Mouse (Mus musculus) liver, postnatal 0 days (tissue): ENCODE measurements around the gene Agtpbp1. TPM values are rescaled to one million over a fixed set of nuclear protein-coding genes. Genes with fewer than 3 reads are reported as not detected.

Source experiments
- ATAC-seq: fragments of 200-750 bp; cut with Nextera tagmentation; 2 replicates; pipeline ENCODE4 v1.8.0; 2017; ENCODE audit warnings: mild to moderate bottlenecking, moderate library complexity
- DNase-seq: peaks from one replicate; pipeline ENCODE4 v3.0.0-alpha.2; 2016
- H3K27ac ChIP-seq: fragments of 300-500 bp; sonication (generic); 2 replicates; pipeline ENCODE4 v1.5.1; 2014; ENCODE audit warnings: antibody characterized with exemption, moderate library complexity, mild to moderate bottlenecking, low read depth
- H3K27me3 ChIP-seq: fragments of 300-500 bp; sonication (generic); 2 replicates; pipeline ENCODE4 v1.6.1; 2014; ENCODE audit warnings: low read length, control low read depth, mixed read lengths; ENCODE audit not compliant: insufficient read depth
- H3K36me3 ChIP-seq: fragments of 300-500 bp; sonication (generic); replicated peaks from 2 replicates; pipeline ENCODE4 v1.6.1; 2014; ENCODE audit warnings: mild to moderate bottlenecking, control low read depth, low read length, moderate library complexity, mixed read lengths; ENCODE audit not compliant: insufficient read depth
- H3K4me1 ChIP-seq: fragments of 300-500 bp; sonication (generic); 2 replicates; pipeline ENCODE4 v1.6.1; 2014; ENCODE audit warnings: antibody characterized with exemption, mild to moderate bottlenecking, control low read depth; ENCODE audit not compliant: insufficient read depth
- H3K4me2 ChIP-seq: fragments of 300-500 bp; sonication (generic); 2 replicates; pipeline ENCODE4 v1.6.1; 2014; ENCODE audit warnings: low read depth, mild to moderate bottlenecking, low read length, moderate library complexity, mixed read lengths
- H3K4me3 ChIP-seq: fragments of 300-500 bp; sonication (generic); 2 replicates; pipeline ENCODE4 v1.5.1; 2014; ENCODE audit warnings: low read depth, low read length
- H3K9ac ChIP-seq: fragments of 300-500 bp; sonication (generic); replicated peaks from 2 replicates; pipeline ENCODE4 v1.6.1; 2014; ENCODE audit warnings: mild to moderate bottlenecking, moderate library complexity
- H3K9me3 ChIP-seq: fragments of 300-500 bp; sonication (generic); 2 replicates; pipeline ENCODE4 v1.6.1; 2016; ENCODE audit warnings: mild to moderate bottlenecking, control low read depth, low read length, mixed read lengths
- CTCF ChIP-seq: sonication (generic); IDR thresholded peaks from 2 replicates; pipeline ENCODE4 v1.5.1; 2016; ENCODE audit warnings: antibody characterized with exemption, low read depth
- EP300 ChIP-seq: IDR thresholded peaks from 2 replicates; pipeline ENCODE4 v1.6.1; 2016; ENCODE audit warnings: antibody characterized with exemption, low read depth, mild to moderate bottlenecking
- WGBS: fragments of 180-500 bp; shearing (Covaris S2); extraction: QIAGEN DNeasy Blood & Tissue Kit; methylation state at CpG from one replicate; pipeline ENCODE4 v1.1.7; 2014; ENCODE audit not compliant: insufficient replicate concordance; 5-methylcytosine and 5-hydroxymethylcytosine counted together
- polyA plus RNA-seq: library from polyadenylated mRNA; unstranded; fragments of >200 nt; fragmentation: Nextera tagmentation; extraction: Ambion mirVana; gene quantifications from 2 replicates; pipeline ENCODE4 v1.2.1, GENCODE M21; 2015

Gene Agtpbp1
- polyA plus RNA-seq, 1 experiment from 2014 or later, result 6.4 TPM

- Histone ChIP-seq H3K4me2 (no peak overlapping the region), H3K9ac (no peak overlapping the region), H3K27ac (peak overlapping the region; percentile 56), H3K36me3 (peaks cover 14% of the 10 kb centered on the region; the same call in 1 of the 2 replicates), H3K27me3 (no peaks in the 10 kb centered on the region), H3K9me3 (no peaks in the 10 kb centered on the region), H3K4me1 (peaks cover 13% of the 10 kb centered on the region; the same call in 1 of the 2 replicates), H3K4me3 (no peak overlapping the region)
- WGBS, result 73% methylated on average over 11 of the region's 11 CpGs
- TF ChIP-seq CTCF (no peak), EP300 (no peak)
- DNase-seq (peak; percentile 36), ATAC-seq (peak; percentile 88)
Measured at GRCm38 (mm10) chr13:59454001-59454785, 130.8 kb downstream of the Agtpbp1 start.

GRCm38 (mm10) chr13:59453582-59453981, 131.4 kb downstream of the Agtpbp1 start:
- peak overlapping the region; percentile 55 for H3K27ac ChIP-seq
- peaks cover 13% of the 10 kb centered on the region; the same call in 1 of the 2 replicates for H3K4me1 ChIP-seq
- H3K36me3 ChIP-seq, result 0 out of 2 replicates have a peak, but pooled peaks cover 11% of the 10 kb centered on the region
- no peak overlapping the region for H3K4me3 ChIP-seq
- TF ChIP-seq EP300 (no peak), CTCF (no peak)
- H3K27me3 ChIP-seq, result no peaks in the 10 kb centered on the region
- ATAC-seq (no peak), DNase-seq (no peak)
- no peaks in the 10 kb centered on the region for H3K9me3 ChIP-seq
- H3K9ac ChIP-seq, result no peak overlapping the region
- WGBS, result 76% methylated on average over 6 of the region's 6 CpGs
- H3K4me2 ChIP-seq, result no peak overlapping the region

- TF ChIP-seq EP300, result no peak
- TF ChIP-seq CTCF, result no peak
- 79% methylated on average over 2 of the region's 2 CpGs for WGBS
- H3K27ac ChIP-seq, result peak overlapping the region; percentile 55
- H3K4me3 ChIP-seq, result no peak overlapping the region
- H3K27me3 ChIP-seq, result no peaks in the 10 kb centered on the region
- DNase-seq (no peak), ATAC-seq (peak; percentile 22; the same call in 1 of the 2 replicates)
- peaks cover 12% of the 10 kb centered on the region; the same call in 1 of the 2 replicates for H3K36me3 ChIP-seq
- no peak overlapping the region for H3K4me2 ChIP-seq
- H3K9me3 ChIP-seq, result no peaks in the 10 kb centered on the region
- H3K9ac ChIP-seq, result no peak overlapping the region
- peaks cover 13% of the 10 kb centered on the region; the same call in 1 of the 2 replicates for H3K4me1 ChIP-seq
Measured at GRCm38 (mm10) chr13:59453045-59453444, 132.0 kb downstream of the Agtpbp1 start.

GRCm38 (mm10) chr13:59450840-59451239, 134.2 kb downstream of the Agtpbp1 start:
- Histone ChIP-seq H3K9me3 (no peaks in the 10 kb centered on the region), H3K4me2 (no peak overlapping the region), H3K4me3 (no peak overlapping the region), H3K27me3 (no peaks in the 10 kb centered on the region), H3K4me1 (peaks cover 13% of the 10 kb centered on the region; the same call in 1 of the 2 replicates), H3K36me3 (peaks cover 12% of the 10 kb centered on the region; the same call in 1 of the 2 replicates), H3K9ac (no peak overlapping the region), H3K27ac (no peak overlapping the region)
- WGBS, result 87% methylated on average over 10 of the region's 10 CpGs
- TF ChIP-seq EP300, result no peak
- no peak for TF ChIP-seq CTCF
- ATAC-seq, result no peak
- no peak for DNase-seq

- WGBS, result 58% methylated on average over 7 of the region's 7 CpGs
- no peak for TF ChIP-seq EP300
Measured at GRCm38 (mm10) chr13:59447130-59447529, 137.9 kb downstream of the Agtpbp1 start.

GRCm38 (mm10) chr13:59445179-59445578, 139.8 kb downstream of the Agtpbp1 start:
- no peak for DNase-seq
- Histone ChIP-seq H3K4me2 (no peak overlapping the region), H3K9ac (no peak overlapping the region), H3K4me3 (no peak overlapping the region), H3K27me3 (no peaks in the 10 kb centered on the region), H3K27ac (no peak overlapping the region), H3K36me3 (peaks cover 6% of the 10 kb centered on the region; the same call in 1 of the 2 replicates), H3K4me1 (no peaks in the 10 kb centered on the region), H3K9me3 (no peaks in the 10 kb centered on the region)
- 82% methylated on average over 5 of the region's 5 CpGs for WGBS
- ATAC-seq, result no peak
- no peak for TF ChIP-seq EP300
- TF ChIP-seq CTCF, result no peak

More at GRCm38 (mm10) chr13:59447130-59447529, 137.9 kb downstream of the Agtpbp1 start:
- H3K4me1 ChIP-seq, result no peaks in the 10 kb centered on the region
- no peak for ATAC-seq
- H3K9ac ChIP-seq, result no peak overlapping the region
- no peak for DNase-seq
- no peak overlapping the region for H3K4me3 ChIP-seq
- H3K27me3 ChIP-seq, result no peaks in the 10 kb centered on the region
- peaks cover 12% of the 10 kb centered on the region; the same call in 1 of the 2 replicates for H3K36me3 ChIP-seq
- no peak overlapping the region for H3K4me2 ChIP-seq
- no peaks in the 10 kb centered on the region for H3K9me3 ChIP-seq
- no peak overlapping the region for H3K27ac ChIP-seq
